Mouse (Mus musculus): ENCODE results near the gene Myo9b. TPM values are rescaled to one million over a fixed set of nuclear protein-coding genes. Genes with fewer than 3 reads are reported as not detected.
"Not testable (repeated sequence)": the region's sequence is repeated elsewhere in the genome, so short reads cannot be mapped to it uniquely, and the experiment has no call there.

Gene Myo9b
- 18.7 and 20.2 TPM in 2 replicates for polyA plus RNA-seq (2015; fragmentation: Nextera tagmentation; extraction: Ambion mirVana)

- Histone ChIP-seq H3K36me3 (replicated peaks) (no peaks in the 10 kb centered on the region; the same call in 1 of the 2 replicates), H3K27me3 (replicated peaks) (no peaks in the 10 kb centered on the region), H3K4me2 (peak within 1 kb of the TSS; percentile 95), H3K4me1 (peaks cover 33% of the 10 kb centered on the region), H3K9me3 (no peaks in the 10 kb centered on the region), H3K27ac (peak within 1 kb of the TSS; percentile 82), H3K4me3 (peak within 1 kb of the TSS; percentile 95), H3K9ac (peak within 1 kb of the TSS; percentile 71)
- peak; percentile 99 for ATAC-seq (replicated peaks)
- under 1% methylated on average over 84 of the region's 84 CpGs for WGBS
Measured at GRCm38 (mm10) chr8:71272286-71273150, at the start of gene Myo9b, which contains the start of gene Haus8. TSS of gene Myo9b (plus strand) at chr8:71272714. TSS of gene Haus8 (minus strand) at chr8:71272934.

DNA sequence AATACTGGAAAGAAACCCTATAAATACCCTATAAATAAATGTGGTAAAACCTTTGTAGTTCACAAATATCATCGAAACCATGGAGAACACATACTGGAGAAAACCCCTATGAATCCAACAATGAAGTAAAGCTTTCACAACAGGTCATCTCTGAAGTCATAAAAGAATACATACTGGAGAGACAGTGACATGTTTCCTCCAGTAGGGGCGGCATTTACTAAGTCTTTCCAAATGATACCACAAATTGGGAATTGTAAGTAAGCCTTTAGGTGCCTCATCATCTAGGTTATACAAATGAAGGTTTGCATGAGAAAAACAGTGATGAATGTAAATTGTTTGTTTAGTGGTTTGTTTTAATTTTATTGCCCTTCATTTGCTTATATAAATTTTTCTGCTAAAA lies 48.0 kb upstream of the Myo9b start:
- no peak for ATAC-seq (replicated peaks)
- Histone ChIP-seq H3K4me1 (no peaks in the 10 kb centered on the region), H3K9ac (no peak overlapping the region), H3K27me3 (replicated peaks) (no peaks in the 10 kb centered on the region), H3K4me3 (no peak overlapping the region), H3K27ac (no peak overlapping the region), H3K9me3 (no peaks in the 10 kb centered on the region), H3K36me3 (replicated peaks) (no peaks in the 10 kb centered on the region), H3K4me2 (no peak overlapping the region)
- WGBS, result 60% methylated on average over 2 of the region's 2 CpGs

GRCm38 (mm10) chr8:71242757-71243156 lies 29.8 kb upstream of the Myo9b start:
- Histone ChIP-seq H3K27ac (no peak overlapping the region), H3K4me3 (no peak overlapping the region), H3K27me3 (replicated peaks) (no peaks in the 10 kb centered on the region), H3K36me3 (replicated peaks) (no peaks in the 10 kb centered on the region), H3K9me3 (no peaks in the 10 kb centered on the region), H3K4me1 (no peaks in the 10 kb centered on the region), H3K9ac (no peak overlapping the region), H3K4me2 (no peak overlapping the region)
- ATAC-seq (replicated peaks), result no peak
- WGBS, result 90% methylated on average over 2 of the region's 2 CpGs

- no peak overlapping the region for H3K4me2 ChIP-seq
- H3K9me3 ChIP-seq, result no peaks in the 10 kb centered on the region
- no peak for ATAC-seq (replicated peaks)
- no peak overlapping the region for H3K27ac ChIP-seq
- H3K4me1 ChIP-seq, result no peaks in the 10 kb centered on the region
- no peak overlapping the region for H3K4me3 ChIP-seq
- H3K9ac ChIP-seq, result no peak overlapping the region
- peaks cover 4% of the 10 kb centered on the region; the same call in 1 of the 2 replicates for H3K36me3 ChIP-seq (replicated peaks)
- 94% methylated on average over 1 of the region's 1 CpGs for WGBS
- no peaks in the 10 kb centered on the region for H3K27me3 ChIP-seq (replicated peaks)
Measured at GRCm38 (mm10) chr8:71248203-71248602, 24.3 kb upstream of the Myo9b start.

GRCm38 (mm10) chr8:71256545-71257232 lies 15.8 kb upstream of the Myo9b start:
- Histone ChIP-seq H3K9ac (no peak overlapping the region), H3K4me3 (no peak overlapping the region), H3K27me3 (replicated peaks) (no peaks in the 10 kb centered on the region), H3K36me3 (replicated peaks) (peaks cover 38% of the 10 kb centered on the region; the same call in 1 of the 2 replicates), H3K9me3 (no peaks in the 10 kb centered on the region), H3K4me2 (no peak overlapping the region), H3K4me1 (no peaks in the 10 kb centered on the region), H3K27ac (no peak overlapping the region)
- 98% methylated on average over 3 of the region's 3 CpGs for WGBS
- ATAC-seq (replicated peaks), result no peak

DNA sequence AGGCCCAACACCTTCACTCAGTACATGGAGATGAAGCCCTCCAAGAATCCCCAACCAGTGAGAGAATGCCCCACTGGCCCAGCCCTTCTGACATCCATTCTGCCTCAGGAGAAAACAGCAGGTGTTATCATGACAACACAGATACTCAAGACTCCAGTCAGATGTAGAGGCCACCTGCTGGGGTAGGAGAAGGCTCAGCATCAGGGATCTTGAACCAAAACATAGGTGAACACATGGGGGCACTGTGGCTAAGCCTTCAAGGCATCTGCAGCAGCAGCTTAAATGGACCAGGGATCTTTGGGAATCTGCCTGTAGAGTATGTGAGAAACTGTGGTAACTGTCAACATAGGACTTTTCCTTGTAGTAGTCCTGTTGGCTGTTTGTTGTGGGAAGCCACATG lies 11.3 kb upstream of the Myo9b start:
- Histone ChIP-seq H3K4me2 (no peak overlapping the region), H3K36me3 (replicated peaks) (0 out of 2 replicates have a peak, but pooled peaks cover 7% of the 10 kb centered on the region), H3K27ac (no peak overlapping the region), H3K4me1 (no peaks in the 10 kb centered on the region), H3K9ac (no peak overlapping the region), H3K4me3 (no peak overlapping the region), H3K27me3 (replicated peaks) (no peaks in the 10 kb centered on the region), H3K9me3 (no peaks in the 10 kb centered on the region)
- ATAC-seq (replicated peaks), result no peak

DNA sequence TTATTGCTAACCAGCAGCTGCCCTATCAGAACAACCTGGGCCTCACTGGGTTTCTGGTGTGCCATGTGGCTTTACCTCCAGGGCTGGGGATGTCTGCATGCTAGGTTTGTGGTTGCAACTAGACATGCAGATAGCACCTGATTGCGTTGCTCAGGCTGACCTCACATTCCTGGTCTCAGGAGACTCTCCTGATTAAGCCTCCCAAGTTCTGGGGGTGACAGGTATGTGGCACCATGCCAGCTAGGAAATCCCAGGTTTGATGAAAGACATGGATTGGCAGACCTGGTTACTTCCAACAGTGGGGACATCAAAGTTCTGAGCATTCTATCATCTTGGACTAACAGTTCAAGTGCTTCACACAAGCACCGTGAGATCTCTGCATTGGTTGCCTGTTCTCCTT lies 4.8 kb upstream of the Myo9b start:
- Histone ChIP-seq H3K9ac (no peak overlapping the region), H3K4me1 (peaks cover 12% of the 10 kb centered on the region), H3K36me3 (replicated peaks) (no peaks in the 10 kb centered on the region), H3K4me3 (no peak overlapping the region), H3K9me3 (no peaks in the 10 kb centered on the region), H3K27me3 (replicated peaks) (no peaks in the 10 kb centered on the region), H3K27ac (no peak overlapping the region), H3K4me2 (no peak overlapping the region)
- ATAC-seq (replicated peaks), result no peak
- WGBS, result 98% methylated on average over 2 of the region's 2 CpGs

GRCm38 (mm10) chr8:71268286-71268685 lies 4.2 kb upstream of the Myo9b start:
- not testable (repeated sequence) for H3K36me3 ChIP-seq (replicated peaks); H3K27ac ChIP-seq; ATAC-seq (replicated peaks); H3K4me3 ChIP-seq; H3K4me2 ChIP-seq; H3K9ac ChIP-seq; H3K9me3 ChIP-seq; H3K27me3 ChIP-seq (replicated peaks)
- 98% methylated on average over 6 of the region's 6 CpGs for WGBS
- peaks cover 15% of the 10 kb centered on the region for H3K4me1 ChIP-seq

GRCm38 (mm10) chr8:71271630-71272029 lies 884 bp upstream of the Myo9b start:
- H3K36me3 ChIP-seq (replicated peaks), result no peaks in the 10 kb centered on the region; the same call in 1 of the 2 replicates
- no peaks in the 10 kb centered on the region for H3K27me3 ChIP-seq (replicated peaks)
- 25% methylated on average over 5 of the region's 5 CpGs for WGBS
- H3K4me1 ChIP-seq, result peaks cover 33% of the 10 kb centered on the region
- H3K4me2 ChIP-seq, result peak overlapping the region; percentile 95
- peak overlapping the region; percentile 95 for H3K4me3 ChIP-seq
- H3K9me3 ChIP-seq, result no peaks in the 10 kb centered on the region
- H3K9ac ChIP-seq, result peak overlapping the region; percentile 71
- H3K27ac ChIP-seq, result peak overlapping the region; percentile 82
- peak; percentile 6 for ATAC-seq (replicated peaks)

DNA sequence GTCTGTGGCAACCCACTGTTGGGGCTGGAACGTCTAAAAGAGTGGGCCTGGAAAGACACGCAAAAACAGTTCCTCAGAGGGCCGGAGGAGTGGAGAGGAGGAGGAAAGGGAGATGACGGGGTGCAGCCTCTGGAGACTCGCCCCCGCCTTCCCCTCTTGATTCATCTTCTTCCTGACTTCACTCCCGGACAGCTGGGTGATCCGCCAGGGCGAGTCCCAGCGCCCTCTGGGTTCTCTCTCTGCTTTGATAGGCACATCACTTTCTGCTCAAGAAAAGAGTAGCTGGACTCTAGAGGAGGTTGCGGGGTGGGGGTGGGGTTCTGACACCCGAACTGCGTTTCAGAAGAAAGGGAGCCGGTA lies 617 bp downstream of the Myo9b start:
- Histone ChIP-seq H3K4me3 (peak overlapping the region; percentile 95), H3K27ac (peak overlapping the region; percentile 82), H3K4me1 (peaks cover 33% of the 10 kb centered on the region), H3K9ac (peak overlapping the region; percentile 70), H3K9me3 (no peaks in the 10 kb centered on the region), H3K4me2 (peak overlapping the region; percentile 95), H3K27me3 (replicated peaks) (no peaks in the 10 kb centered on the region), H3K36me3 (replicated peaks) (no peaks in the 10 kb centered on the region; the same call in 1 of the 2 replicates)
- ATAC-seq (replicated peaks), result peak; percentile 4; the same call in 1 of the 2 replicates
- WGBS, result 0% methylated on average over 14 of the region's 14 CpGs

DNA sequence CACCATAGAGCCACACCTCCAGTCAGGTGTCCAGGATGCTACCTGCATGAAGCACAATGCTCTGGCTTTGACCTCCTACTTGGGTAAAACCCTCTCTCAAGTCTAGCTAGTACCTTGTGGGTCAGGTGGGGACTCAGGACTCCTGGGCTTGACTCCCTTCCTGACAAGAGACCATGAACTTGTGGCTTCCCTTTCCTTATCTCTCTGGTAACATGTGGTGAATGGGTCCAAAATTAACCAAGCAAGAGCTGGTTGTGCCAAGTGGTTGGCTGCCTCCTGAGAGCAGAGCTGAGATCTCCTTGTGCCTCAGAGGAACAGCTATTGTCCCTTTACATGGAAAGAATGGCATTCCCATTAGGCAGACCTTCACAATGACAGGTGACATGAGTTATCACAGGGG lies 2.0 kb downstream of the Myo9b start:
- Histone ChIP-seq H3K4me3 (no peak overlapping the region), H3K9ac (no peak overlapping the region), H3K4me1 (peaks cover 33% of the 10 kb centered on the region), H3K27ac (no peak overlapping the region), H3K4me2 (no peak overlapping the region), H3K9me3 (no peaks in the 10 kb centered on the region), H3K36me3 (replicated peaks) (no peaks in the 10 kb centered on the region; the same call in 1 of the 2 replicates), H3K27me3 (replicated peaks) (no peaks in the 10 kb centered on the region)
- no peak for ATAC-seq (replicated peaks)

GRCm38 (mm10) chr8:71276166-71276565 lies 3.7 kb downstream of the Myo9b start:
- H3K4me2 ChIP-seq, result no peak overlapping the region
- no peak overlapping the region for H3K27ac ChIP-seq
- no peaks in the 10 kb centered on the region for H3K27me3 ChIP-seq (replicated peaks)
- H3K4me3 ChIP-seq, result no peak overlapping the region
- 89% methylated on average over 3 of the region's 3 CpGs for WGBS
- no peaks in the 10 kb centered on the region; the same call in 1 of the 2 replicates for H3K36me3 ChIP-seq (replicated peaks)
- H3K9ac ChIP-seq, result no peak overlapping the region
- H3K9me3 ChIP-seq, result no peaks in the 10 kb centered on the region
- H3K4me1 ChIP-seq, result peaks cover 26% of the 10 kb centered on the region
- no peak for ATAC-seq (replicated peaks)
